Mouse (Mus musculus): Measurements from ENCODE around the gene Pcgf6.

Pcgf6 gene

DNA sequence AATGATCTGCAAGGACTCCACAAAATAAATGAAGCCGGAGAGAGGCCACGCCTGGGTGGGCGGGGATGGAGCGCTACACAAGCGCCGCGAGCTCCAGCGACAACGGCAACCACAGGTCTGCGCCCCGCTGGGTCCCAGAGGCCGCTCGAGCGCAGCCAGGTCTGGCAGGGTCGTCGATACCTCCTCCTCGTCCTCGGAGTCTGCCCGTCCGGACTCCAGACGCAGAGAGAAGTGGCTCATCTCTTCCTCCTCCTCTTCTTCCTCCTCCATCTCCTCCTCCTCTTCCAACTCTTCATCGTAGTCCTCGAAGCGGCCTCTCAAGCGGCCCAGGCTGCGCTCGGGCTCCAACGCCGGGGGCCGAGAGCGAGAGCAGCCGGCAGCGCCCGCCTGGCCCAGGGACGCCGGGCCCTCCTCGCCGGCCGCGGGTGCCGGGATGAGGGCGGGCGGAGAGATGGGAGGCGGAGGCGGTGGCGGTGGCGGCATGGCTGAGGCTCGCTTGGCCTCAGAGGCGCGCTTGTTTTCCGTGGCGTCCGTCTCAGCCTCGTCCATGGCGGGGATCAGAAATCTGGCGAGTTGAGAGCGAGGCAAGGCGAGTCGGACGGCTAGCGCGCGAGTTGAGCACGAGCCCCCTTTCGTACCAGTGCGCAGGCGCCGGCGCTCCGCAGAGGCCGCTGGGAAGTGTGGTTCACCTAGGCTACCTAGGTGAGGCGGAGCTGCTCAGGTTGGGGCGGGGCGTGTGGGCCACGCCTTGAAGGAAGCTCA, at the start of gene Pcgf6:
Gene Pcgf6 (minus strand): TSS at position 636 of the 762 bp plus-strand sequence.
- under 1% methylated on average over 75 of the region's 75 CpGs for WGBS

- WGBS: under 1% methylated on average over 56 of the region's 56 CpGs
These were observed 39.9 kb upstream of the Pcgf6 start, which contains the start of the genes Usmg5 and Pdcd11 for GRCm38 (mm10) chr19:47090550-47091156. Usmg5 (minus strand) TSS chr19:47090647. Pdcd11 (plus strand) TSS chr19:47090768.

GRCm38 (mm10) chr19:47089718-47090525, 39.2 kb upstream of the Pcgf6 start:
- WGBS: under 1% methylated on average over 36 of the region's 36 CpGs

GRCm38 (mm10) chr19:47088226-47088625, 37.5 kb upstream of the Pcgf6 start:
- WGBS: 36% methylated on average over 3 of the region's 3 CpGs

GRCm38 (mm10) chr19:47067924-47068611, 17.4 kb upstream of the Pcgf6 start:
- WGBS: under 1% methylated on average over 66 of the region's 72 CpGs

DNA sequence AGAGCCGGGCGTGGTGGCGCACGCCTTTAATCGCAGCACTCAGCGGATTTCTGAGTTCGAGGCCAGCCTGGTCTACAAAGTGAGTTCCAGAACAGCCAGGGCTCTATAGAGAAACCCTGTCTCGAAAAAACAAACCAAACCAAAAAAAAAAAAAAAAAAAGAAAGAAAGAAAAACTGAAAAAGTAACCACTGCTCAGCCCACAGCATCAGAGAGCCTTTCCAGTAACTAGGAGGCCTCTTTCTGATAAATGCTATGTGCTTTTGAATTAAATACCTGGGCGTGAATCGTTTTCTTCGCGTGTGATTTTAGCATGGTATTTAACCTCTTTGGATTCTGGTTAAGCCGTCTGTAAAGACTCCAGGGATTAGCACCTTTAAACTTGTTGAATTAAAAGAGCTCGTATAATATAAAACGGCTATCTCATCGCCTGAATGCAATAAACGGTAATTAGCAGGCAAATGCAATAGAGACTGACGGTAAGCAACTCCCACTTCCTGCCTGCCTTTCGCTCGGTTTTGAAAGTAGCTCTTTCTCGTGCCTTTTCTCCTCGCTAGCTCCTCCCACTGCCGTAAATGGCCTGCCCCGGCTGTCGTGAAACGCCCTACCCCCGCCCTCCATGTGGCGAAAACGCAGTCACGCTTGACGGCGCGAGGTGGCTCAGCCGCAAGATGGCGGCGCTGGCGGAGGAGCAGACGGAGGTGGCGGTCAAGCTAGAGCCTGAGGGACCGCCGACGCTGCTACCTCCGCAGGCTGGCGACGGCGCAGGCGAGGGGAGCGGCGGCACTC, 16.6 kb upstream of the Pcgf6 start, which contains the start of gene Taf5:
Gene Taf5 (plus strand): TSS at position 651 of the 787 bp plus-strand sequence.
- WGBS: 8% methylated on average over 49 of the region's 49 CpGs

DNA sequence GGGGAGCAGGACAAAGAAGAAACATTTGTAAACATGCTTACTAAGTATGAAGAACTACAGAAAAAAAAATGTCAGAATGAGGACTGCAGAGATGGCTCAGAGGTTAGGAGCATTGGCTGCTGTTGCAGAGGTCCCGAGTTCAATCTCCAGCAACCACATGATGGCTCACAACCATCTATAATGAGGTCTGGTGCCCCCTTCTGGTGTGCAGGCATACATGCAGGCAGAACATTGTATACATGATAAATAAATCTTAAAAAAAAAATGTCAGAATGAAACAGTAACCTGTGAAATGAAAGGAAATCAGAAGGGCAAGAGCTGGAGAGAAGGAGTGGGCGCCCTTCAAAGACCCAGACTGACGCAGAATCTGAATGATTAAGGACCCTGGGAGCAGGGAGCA, 15.2 kb upstream of the Pcgf6 start:
- WGBS: 91% methylated on average over 3 of the region's 3 CpGs

- whole genome bisulfite sequencing: 70% methylated on average over 1 of the region's 1 CpGs
These were observed 7.0 kb upstream of the Pcgf6 start for GRCm38 (mm10) chr19:47057684-47058083.

- WGBS: 94% methylated on average over 4 of the region's 4 CpGs
These were observed 2.8 kb upstream of the Pcgf6 start for GRCm38 (mm10) chr19:47053471-47053870.

GRCm38 (mm10) chr19:47052927-47053326, 2.2 kb upstream of the Pcgf6 start:
- 81% methylated on average over 4 of the region's 4 CpGs for WGBS

GRCm38 (mm10) chr19:47049840-47050239, 866 bp downstream of the Pcgf6 start:
- 6% methylated on average over 7 of the region's 7 CpGs for WGBS

- 50% methylated on average over 4 of the region's 4 CpGs for WGBS
These were observed 1.6 kb downstream of the Pcgf6 start for GRCm38 (mm10) chr19:47049061-47049460.

- WGBS: 91% methylated on average over 13 of the region's 13 CpGs
These were observed 3.4 kb downstream of the Pcgf6 start for GRCm38 (mm10) chr19:47047236-47047833.

GRCm38 (mm10) chr19:47046343-47046742, 4.4 kb downstream of the Pcgf6 start:
- 91% methylated on average over 1 of the region's 1 CpGs for WGBS

DNA sequence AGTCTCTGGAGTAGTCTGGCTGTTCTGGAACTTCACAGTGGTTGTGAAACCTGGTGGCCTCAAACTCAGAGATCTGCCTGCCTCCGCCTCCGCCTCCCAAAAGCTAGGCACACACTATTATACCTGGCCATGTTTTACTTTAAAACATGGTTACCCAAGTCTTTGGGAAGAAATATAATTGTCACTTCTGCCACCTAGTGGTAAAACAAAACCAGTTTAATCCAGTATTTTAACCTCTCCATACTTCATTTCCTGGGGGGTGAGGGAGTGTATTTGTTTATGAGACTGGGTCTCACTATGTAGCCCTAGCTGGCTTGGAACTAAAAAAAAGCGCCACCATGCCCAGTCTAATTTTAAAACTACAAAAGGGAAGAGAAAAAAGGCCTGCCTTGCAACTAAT, 7.1 kb downstream of the Pcgf6 start:
- 77% methylated on average over 3 of the region's 3 CpGs for WGBS

GRCm38 (mm10) chr19:47040720-47041473, 9.8 kb downstream of the Pcgf6 start:
- WGBS: 58% methylated on average over 3 of the region's 3 CpGs

DNA sequence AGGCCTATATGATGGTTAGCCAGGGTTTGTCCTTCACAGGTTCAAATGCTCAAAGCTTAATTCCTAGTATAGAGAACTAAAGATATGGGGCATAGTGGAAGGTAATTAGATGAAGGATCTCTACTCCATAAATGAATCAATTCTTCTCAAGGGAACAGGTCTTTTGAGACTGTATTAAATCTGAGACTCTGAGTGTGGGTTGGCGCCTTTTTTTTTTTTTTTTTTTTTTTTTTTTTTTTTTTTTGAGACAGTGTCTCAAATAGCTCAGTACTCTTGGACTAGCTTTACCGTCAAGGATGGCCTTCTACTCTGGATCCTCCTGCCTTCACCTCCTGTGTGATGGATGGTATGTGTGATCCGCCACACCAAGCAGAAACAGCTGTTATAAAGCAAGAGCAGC, 14.1 kb downstream of the Pcgf6 start:
- WGBS: 73% methylated on average over 3 of the region's 3 CpGs

GRCm38 (mm10) chr19:47034916-47035315, 15.8 kb downstream of the Pcgf6 start:
- 56% methylated on average over 4 of the region's 4 CpGs for WGBS

DNA sequence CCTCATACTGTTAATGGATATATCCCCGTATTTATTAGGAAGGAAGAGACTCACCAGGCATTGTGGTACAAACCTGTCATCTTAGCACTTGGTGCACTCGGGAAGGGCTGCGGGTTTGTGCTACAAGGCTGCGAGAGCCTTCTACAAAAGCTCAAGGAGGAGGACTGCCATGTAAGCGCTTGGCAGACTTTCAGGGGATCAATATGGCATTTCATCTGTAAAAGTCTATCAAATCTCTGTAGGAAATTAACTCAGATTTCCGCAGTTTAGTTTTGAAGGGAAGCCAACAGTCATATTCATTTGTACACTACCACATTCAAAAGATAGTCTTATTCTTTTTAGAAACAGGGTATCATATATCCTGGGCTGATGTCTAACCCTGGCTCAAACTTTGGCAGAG, 18.9 kb downstream of the Pcgf6 start:
- WGBS: 70% methylated on average over 6 of the region's 6 CpGs

DNA sequence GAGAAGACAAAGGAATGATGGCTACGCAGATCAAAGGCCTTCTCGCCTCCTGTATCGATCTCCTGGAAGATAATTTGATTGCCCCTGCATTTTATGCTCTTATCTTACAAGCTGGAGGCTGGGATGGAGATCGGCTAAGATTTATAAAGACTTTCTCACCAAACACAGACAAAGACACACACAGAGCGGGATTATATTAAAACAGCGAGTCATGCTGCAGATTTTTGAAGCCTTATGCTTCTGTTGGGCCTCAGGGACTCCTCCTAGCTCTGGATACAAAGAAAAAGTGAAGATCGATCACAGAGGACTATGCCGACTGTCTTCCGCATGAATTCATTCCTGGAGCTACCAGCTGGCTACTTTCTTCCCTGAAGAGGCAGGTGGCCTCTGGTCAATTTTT, 20.9 kb downstream of the Pcgf6 start:
- 78% methylated on average over 9 of the region's 9 CpGs for WGBS

Measured in cerebral cortex, adult 2 months (tissue).